Mouse (Mus musculus): ENCODE measurements around the gene Slc9a2. TPM values are rescaled to one million over a fixed set of nuclear protein-coding genes. Genes with fewer than 3 reads are reported as not detected.
A peak's percentile ranks its signal among the peaks of the same experiment; 100 is the strongest.
"Not testable (repeated sequence)": the region's sequence is repeated elsewhere in the genome, so short reads cannot be mapped to it uniquely, and the experiment has no call there.

Gene Slc9a2
- polyA plus RNA-seq, 1 experiment from 2014 or later = not detected

DNA sequence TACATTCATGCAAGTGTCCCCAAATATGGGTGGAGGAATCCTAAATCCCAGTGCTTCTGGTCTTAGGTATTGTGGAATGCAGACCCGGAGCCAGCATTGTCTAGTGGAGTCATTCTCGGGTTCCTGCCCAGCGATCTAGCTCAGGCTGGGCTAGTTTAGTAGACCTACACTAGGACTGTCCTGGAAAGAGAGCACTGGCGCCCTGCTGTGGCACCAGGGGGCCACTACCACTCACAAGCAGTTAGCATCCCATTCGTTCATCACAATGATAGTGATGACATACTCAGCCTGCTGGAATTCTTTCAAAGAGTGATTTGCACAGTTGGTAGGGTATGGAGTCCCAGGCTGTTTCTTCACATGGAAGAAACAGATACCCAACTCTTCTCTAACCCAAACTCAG, 3.1 kb upstream of the Slc9a2 start:
- Histone ChIP-seq H3K27ac (no peak overlapping the region), H3K4me3 (ENCODE audit: inconsistent target) (no peak overlapping the region), H3K36me3 (ENCODE audit: inconsistent target) (no peaks in the 10 kb centered on the region), H3K79me2 (ENCODE audit: inconsistent target) (no peaks in the 10 kb centered on the region)
- WGBS (ENCODE audit: missing documents) = 58% methylated on average over 5 of the region's 5 CpGs

DNA sequence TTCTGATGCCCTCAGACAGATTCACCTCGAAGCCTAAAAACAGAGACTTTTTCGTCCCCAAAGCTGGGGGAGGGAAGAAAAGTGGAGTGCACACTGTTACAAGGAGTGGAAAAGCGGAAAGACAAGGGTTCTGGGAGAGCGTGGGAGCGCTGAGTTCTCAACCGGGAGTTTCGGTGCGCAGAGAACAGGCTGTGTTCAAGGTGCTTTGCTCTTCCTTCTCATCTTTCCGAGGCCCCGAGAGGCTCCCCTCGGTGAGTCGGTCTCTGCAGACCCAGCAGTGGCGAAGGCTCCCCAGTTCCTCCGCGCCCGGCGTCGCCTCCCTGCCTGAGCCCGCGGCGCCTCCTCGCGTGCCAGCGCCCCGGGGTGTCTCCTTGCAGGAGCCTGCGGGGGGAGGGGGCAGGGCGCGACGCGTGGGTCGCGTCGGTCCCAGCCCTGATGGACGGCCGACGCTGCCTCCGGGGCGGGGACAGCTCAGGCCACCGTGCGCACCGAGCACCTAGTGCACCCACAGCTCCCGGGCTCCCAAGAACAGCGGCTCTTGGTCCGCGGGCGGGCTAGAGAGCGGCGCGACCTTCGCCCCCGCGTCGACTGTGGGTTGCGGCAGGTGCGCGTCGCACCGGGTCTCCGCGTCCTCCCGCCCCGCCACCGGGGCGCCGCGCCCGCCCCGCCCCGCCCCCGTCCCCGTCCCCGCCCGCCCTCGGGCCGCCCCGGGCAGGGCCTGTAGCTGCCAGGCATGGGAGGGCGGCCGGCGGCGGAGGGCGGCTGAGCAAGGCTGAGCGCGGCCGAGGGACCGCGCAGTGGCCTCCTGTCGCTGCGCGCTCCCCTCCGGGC, 709 bp downstream of the Slc9a2 start:
- H3K79me2 ChIP-seq (ENCODE audit: inconsistent target) = no peaks in the 10 kb centered on the region
- no peaks in the 10 kb centered on the region for H3K36me3 ChIP-seq (ENCODE audit: inconsistent target)
- peak overlapping the region; percentile 31 for H3K4me3 ChIP-seq (ENCODE audit: inconsistent target)
- under 1% methylated on average over 76 of the region's 90 CpGs for WGBS (ENCODE audit: missing documents)
- H3K27ac ChIP-seq = no peak overlapping the region

GRCm38 (mm10) chr1:40681699-40682510, 1.5 kb downstream of the Slc9a2 start:
- WGBS (ENCODE audit: missing documents) = 2% methylated on average over 43 of the region's 44 CpGs

GRCm38 (mm10) chr1:40694296-40694695, 13.9 kb downstream of the Slc9a2 start:
- no peaks in the 10 kb centered on the region for H3K36me3 ChIP-seq (ENCODE audit: inconsistent target)
- WGBS (ENCODE audit: missing documents) = 93% methylated on average over 13 of the region's 13 CpGs

More at GRCm38 (mm10) chr1:40681699-40682510, 1.5 kb downstream of the Slc9a2 start:
- H3K79me2 ChIP-seq (ENCODE audit: inconsistent target) = no peaks in the 10 kb centered on the region
- H3K4me3 ChIP-seq (ENCODE audit: inconsistent target) = no peak overlapping the region
- no peak overlapping the region for H3K27ac ChIP-seq
- no peaks in the 10 kb centered on the region for H3K36me3 ChIP-seq (ENCODE audit: inconsistent target)

DNA sequence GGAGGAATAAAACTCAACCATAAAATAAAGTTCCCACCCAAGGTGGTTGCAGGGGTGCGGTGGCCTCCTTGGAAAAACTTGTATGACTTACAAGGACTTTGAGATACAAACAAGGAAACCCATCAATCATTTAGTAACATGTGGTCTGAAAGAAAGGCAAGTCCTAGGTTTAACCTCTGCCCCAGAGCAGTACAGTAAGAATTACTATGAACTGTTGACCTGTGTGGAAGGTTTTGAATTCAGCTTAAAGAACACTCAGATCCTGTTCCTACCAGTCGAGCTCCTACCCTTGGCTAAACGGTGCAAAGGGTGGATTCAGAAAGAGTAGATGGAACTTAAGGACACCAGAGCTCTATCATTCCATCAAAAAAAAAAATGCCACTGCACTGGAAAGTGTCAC, 16.1 kb downstream of the Slc9a2 start:
- Histone ChIP-seq H3K4me3 (ENCODE audit: inconsistent target) (no peak overlapping the region), H3K27ac (no peak overlapping the region), H3K79me2 (ENCODE audit: inconsistent target) (no peaks in the 10 kb centered on the region), H3K36me3 (ENCODE audit: inconsistent target) (no peaks in the 10 kb centered on the region)
- WGBS (ENCODE audit: missing documents) = 90% methylated on average over 3 of the region's 3 CpGs

More at GRCm38 (mm10) chr1:40694296-40694695, 13.9 kb downstream of the Slc9a2 start:
- H3K4me3 ChIP-seq (ENCODE audit: inconsistent target) = no peak overlapping the region
- no peaks in the 10 kb centered on the region for H3K79me2 ChIP-seq (ENCODE audit: inconsistent target)
- H3K27ac ChIP-seq = no peak overlapping the region

DNA sequence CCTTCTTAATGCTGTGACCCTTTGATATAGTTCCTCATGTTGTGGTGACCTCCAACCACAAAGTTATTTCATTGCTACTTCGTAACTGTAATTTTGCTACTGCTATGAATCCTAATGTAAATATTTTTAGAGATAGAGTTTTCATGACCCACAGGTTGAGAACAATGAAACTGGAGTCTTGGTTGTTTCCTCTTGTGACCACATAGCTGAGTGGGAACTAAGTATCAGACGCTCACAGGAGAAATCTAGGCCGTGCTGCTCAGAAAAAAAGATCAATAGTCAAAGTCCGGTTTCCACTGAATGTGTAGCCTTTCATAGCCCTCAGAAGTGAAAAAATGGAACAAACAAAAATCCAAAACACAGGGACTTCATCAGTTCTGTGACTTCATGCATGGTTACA, 24.7 kb downstream of the Slc9a2 start:
- 11% methylated on average over 4 of the region's 4 CpGs for WGBS (ENCODE audit: missing documents)
- no peak overlapping the region for H3K4me3 ChIP-seq (ENCODE audit: inconsistent target)
- H3K79me2 ChIP-seq (ENCODE audit: inconsistent target) = no peaks in the 10 kb centered on the region
- H3K36me3 ChIP-seq (ENCODE audit: inconsistent target) = no peaks in the 10 kb centered on the region
- H3K27ac ChIP-seq = no peak overlapping the region

DNA sequence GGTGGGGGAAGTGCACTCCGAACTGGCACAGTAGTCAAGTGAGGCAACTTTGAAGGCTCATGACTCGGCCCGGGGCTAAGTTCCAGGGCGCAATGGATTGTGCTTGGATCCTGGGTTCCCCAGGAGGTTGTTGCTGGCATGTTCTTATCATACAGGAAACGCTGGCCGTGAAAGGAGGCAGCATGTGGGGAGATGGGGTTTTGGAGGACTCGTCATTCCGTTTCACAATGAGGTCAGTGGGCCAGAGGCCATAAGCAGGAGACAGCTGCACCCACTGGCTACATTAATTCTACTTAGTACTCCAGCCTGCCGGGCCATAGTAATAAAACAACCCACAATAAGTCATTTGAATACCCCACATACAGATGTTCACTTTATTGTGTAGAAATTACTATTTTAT, 34.6 kb downstream of the Slc9a2 start:
- 63% methylated on average over 9 of the region's 9 CpGs for WGBS (ENCODE audit: missing documents)
- Histone ChIP-seq H3K79me2 (ENCODE audit: inconsistent target) (no peaks in the 10 kb centered on the region), H3K4me3 (ENCODE audit: inconsistent target) (no peak overlapping the region), H3K27ac (no peak overlapping the region), H3K36me3 (ENCODE audit: inconsistent target) (no peaks in the 10 kb centered on the region)

- no peak overlapping the region for H3K4me3 ChIP-seq (ENCODE audit: inconsistent target)
- no peaks in the 10 kb centered on the region for H3K79me2 ChIP-seq (ENCODE audit: inconsistent target)
- H3K36me3 ChIP-seq (ENCODE audit: inconsistent target) = no peaks in the 10 kb centered on the region
- 93% methylated on average over 10 of the region's 10 CpGs for WGBS (ENCODE audit: missing documents)
- H3K27ac ChIP-seq = no peak overlapping the region
Observed at GRCm38 (mm10) chr1:40726051-40726450, 45.7 kb downstream of the Slc9a2 start.

DNA sequence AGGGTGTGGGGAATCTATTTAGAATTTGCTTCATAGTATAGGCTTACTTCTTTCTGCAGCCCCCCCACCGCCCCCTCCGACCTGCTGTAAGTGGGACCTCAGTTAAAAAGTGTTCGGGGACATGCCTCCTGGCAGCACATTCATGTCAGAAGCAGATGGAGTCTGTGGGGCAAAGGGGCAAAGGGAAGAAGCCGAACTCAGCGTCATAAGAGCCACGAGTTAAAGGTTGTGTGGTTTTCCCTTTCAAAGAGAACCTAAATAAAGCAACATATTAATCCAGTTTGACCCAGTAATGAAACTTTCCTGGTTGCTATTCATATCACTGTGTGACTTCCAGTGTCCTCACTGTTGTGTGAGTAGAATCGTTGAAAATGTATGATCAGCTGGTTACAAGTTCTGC, 47.0 kb downstream of the Slc9a2 start:
- 87% methylated on average over 7 of the region's 7 CpGs for WGBS (ENCODE audit: missing documents)
- Histone ChIP-seq H3K36me3 (ENCODE audit: inconsistent target) (no peaks in the 10 kb centered on the region), H3K27ac (no peak overlapping the region), H3K79me2 (ENCODE audit: inconsistent target) (no peaks in the 10 kb centered on the region), H3K4me3 (ENCODE audit: inconsistent target) (no peak overlapping the region)

DNA sequence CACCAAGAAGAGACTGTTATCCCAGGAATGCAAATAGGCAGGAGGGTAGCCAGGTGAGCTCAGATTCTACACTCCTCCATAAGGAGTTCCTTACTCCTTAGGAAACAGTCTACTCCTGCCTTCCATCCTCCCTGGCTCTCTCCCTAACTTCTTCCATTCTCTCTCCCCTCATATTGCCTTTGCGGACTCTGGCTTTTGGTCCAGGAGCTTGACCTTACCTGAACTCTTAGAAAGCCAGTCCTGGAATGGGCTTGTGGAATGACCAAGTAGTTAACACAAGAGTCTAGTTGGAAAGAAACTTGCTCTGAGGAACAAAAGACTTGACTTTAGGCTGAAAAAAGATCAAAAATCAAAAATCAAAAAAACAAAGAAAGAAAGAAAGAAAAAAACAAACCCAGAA, 48.3 kb downstream of the Slc9a2 start:
- H3K79me2 ChIP-seq (ENCODE audit: inconsistent target) = no peaks in the 10 kb centered on the region
- H3K4me3 ChIP-seq (ENCODE audit: inconsistent target) = no peak overlapping the region
- no peak overlapping the region for H3K27ac ChIP-seq
- H3K36me3 ChIP-seq (ENCODE audit: inconsistent target) = no peaks in the 10 kb centered on the region
- 100% methylated on average over 1 of the region's 1 CpGs for WGBS (ENCODE audit: missing documents)

GRCm38 (mm10) chr1:40737671-40738070, 57.3 kb downstream of the Slc9a2 start:
- Histone ChIP-seq H3K36me3 (ENCODE audit: inconsistent target) (no peaks in the 10 kb centered on the region), H3K79me2 (ENCODE audit: inconsistent target) (no peaks in the 10 kb centered on the region), H3K27ac (no peak overlapping the region), H3K4me3 (ENCODE audit: inconsistent target) (no peak overlapping the region)
- WGBS (ENCODE audit: missing documents) = 35% methylated on average over 8 of the region's 8 CpGs

- not testable (repeated sequence) for H3K36me3 ChIP-seq (ENCODE audit: inconsistent target); H3K27ac ChIP-seq; H3K4me3 ChIP-seq (ENCODE audit: inconsistent target); H3K79me2 ChIP-seq (ENCODE audit: inconsistent target)
- WGBS (ENCODE audit: missing documents) = 98% methylated on average over 9 of the region's 9 CpGs
Observed at GRCm38 (mm10) chr1:40738246-40738645, 57.9 kb downstream of the Slc9a2 start.

DNA sequence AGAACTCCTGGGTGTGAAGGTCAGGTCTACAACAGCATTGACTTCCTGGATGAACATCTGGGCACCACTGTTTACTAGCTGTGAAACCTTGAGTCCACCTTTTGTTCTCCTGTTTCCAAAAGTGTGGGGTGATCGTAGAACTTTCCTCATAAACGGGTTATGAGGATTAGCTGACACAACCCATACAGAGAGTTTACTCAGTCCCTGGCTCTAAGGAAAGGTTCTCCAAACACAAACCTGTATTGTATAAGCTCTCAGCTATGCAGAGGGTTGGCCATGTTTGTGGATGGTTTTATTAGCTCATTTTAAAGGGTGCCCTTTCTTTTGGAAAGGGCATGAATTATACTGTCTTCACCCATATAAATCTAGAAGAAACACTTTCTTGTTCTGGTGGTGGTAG, 60.4 kb downstream of the Slc9a2 start:
- Histone ChIP-seq H3K79me2 (ENCODE audit: inconsistent target) (no peaks in the 10 kb centered on the region), H3K27ac (no peak overlapping the region), H3K36me3 (ENCODE audit: inconsistent target) (no peaks in the 10 kb centered on the region), H3K4me3 (ENCODE audit: inconsistent target) (no peak overlapping the region)
- WGBS (ENCODE audit: missing documents) = 89% methylated on average over 2 of the region's 2 CpGs

- WGBS (ENCODE audit: missing documents) = 36% methylated on average over 5 of the region's 5 CpGs
- Histone ChIP-seq H3K27ac (no peak overlapping the region), H3K4me3 (ENCODE audit: inconsistent target) (no peak overlapping the region), H3K79me2 (ENCODE audit: inconsistent target) (no peaks in the 10 kb centered on the region), H3K36me3 (ENCODE audit: inconsistent target) (no peaks in the 10 kb centered on the region)
Observed at GRCm38 (mm10) chr1:40746089-40746488, 65.7 kb downstream of the Slc9a2 start.

Data from macrophage (primary cell).